Mouse (Mus musculus) CH12.LX (cell line): ENCODE data around the gene Lrrc1.

ENCODE experiments used
- BHLHE40 ChIP-seq: IDR thresholded peaks from 2 replicates; pipeline ENCODE4 v1.6.1; 2011; ENCODE audit warnings: mild to moderate bottlenecking, low read depth, low read length, improper control_type of control experiment
- CTCF ChIP-seq, 2 experiments: IDR thresholded peaks in 1 of 2; conservative IDR thresholded peaks in 1 of 2; 2 replicates each; pipeline ENCODE4 v1.5.1; 2011 to 2012; ENCODE audit warnings: low read depth in 2 of 2, low read length in 2 of 2, improper control_type of control experiment in 1 of 2, inconsistent platforms in 1 of 2, mild to moderate bottlenecking in 1 of 2, moderate library complexity in 1 of 2
- E2F4 ChIP-seq: IDR thresholded peaks from 2 replicates; pipeline ENCODE4 v1.6.1; 2011; ENCODE audit warnings: low read depth, low read length, improper control_type of control experiment; ENCODE audit not compliant: insufficient replicate concordance
- JUN ChIP-seq: IDR thresholded peaks from 2 replicates; pipeline ENCODE4 v1.6.1; 2011; ENCODE audit warnings: low read depth, mild to moderate bottlenecking, low read length, improper control_type of control experiment, moderate library complexity; ENCODE audit not compliant: insufficient read depth
- MEF2A ChIP-seq: IDR thresholded peaks from 2 replicates; pipeline ENCODE4 v1.6.1; 2014; ENCODE audit warnings: low read depth, mild to moderate bottlenecking, inconsistent platforms, low read length, improper control_type of control experiment, borderline replicate concordance
- PAX5 ChIP-seq: IDR thresholded peaks from 2 replicates; pipeline ENCODE4 v1.6.1; 2012; ENCODE audit warnings: low read length, inconsistent platforms, mixed read lengths
- POLR2A ChIP-seq: IDR thresholded peaks from 2 replicates; pipeline ENCODE4 v1.6.1; 2011; ENCODE audit warnings: low read depth, mild to moderate bottlenecking, improper control_type of control experiment, low read length
- POLR2AphosphoS2 ChIP-seq: IDR thresholded peaks from 2 replicates; pipeline ENCODE4 v1.6.1; 2011; ENCODE audit warnings: low read depth, low read length, improper control_type of control experiment
- ZMIZ1 ChIP-seq: IDR thresholded peaks from 2 replicates; pipeline ENCODE4 v1.6.1; 2012; ENCODE audit warnings: low read depth, mild to moderate bottlenecking, inconsistent platforms, low read length, improper control_type of control experiment

DNA sequence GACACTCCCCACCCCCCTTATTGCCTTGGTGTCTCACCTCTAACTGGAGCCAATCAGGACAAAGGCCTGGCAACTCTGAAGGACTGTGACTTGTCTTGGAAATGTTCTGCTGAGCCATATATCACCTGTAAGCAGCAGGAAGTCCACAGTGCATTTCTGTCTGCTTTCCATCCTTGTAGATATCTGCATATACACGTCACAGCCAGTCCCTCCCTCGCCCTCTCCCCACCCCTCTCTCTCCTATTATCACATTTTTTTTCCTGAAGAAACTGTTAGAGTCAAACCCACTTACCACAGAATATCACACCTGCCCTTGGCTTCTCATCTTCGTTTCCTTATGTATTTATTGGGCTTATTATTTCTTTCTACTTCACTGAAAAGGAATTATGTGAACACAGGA, 13.3 kb upstream of the Lrrc1 start:
- TF ChIP-seq JUN (no peak), POLR2A (no peak; the same call in 1 of the 2 replicates), E2F4 (no peak), BHLHE40 (no peak), ZMIZ1 (no peak), PAX5 (no peak), MEF2A (no peak), POLR2AphosphoS2 (no peak), CTCF (conservative IDR thresholded peaks at IDR 0.05 in 1 of 2, IDR thresholded peaks at IDR 0.05 in 1 of 2; ENCODE audit: low read depth in 2 of 2, low read length in 2 of 2) (no peak)
